Mouse (Mus musculus) liver, embryonic 18 days (tissue): Measurements from ENCODE around the gene Dolpp1. TPM values are rescaled to one million over a fixed set of nuclear protein-coding genes. Genes with fewer than 3 reads are reported as not detected.

Experiments
- polyA plus RNA-seq: library from polyadenylated mRNA; depleted of rRNA; stranded (reverse); fragments of >200 nt; gene quantifications from 2 replicates; pipeline ENCODE4 v1.2.3, GENCODE M21; 2012; rRNA removed

Dolpp1 gene
- 12.5 and 13.9 TPM in 2 replicates for polyA plus RNA-seq

DNA sequence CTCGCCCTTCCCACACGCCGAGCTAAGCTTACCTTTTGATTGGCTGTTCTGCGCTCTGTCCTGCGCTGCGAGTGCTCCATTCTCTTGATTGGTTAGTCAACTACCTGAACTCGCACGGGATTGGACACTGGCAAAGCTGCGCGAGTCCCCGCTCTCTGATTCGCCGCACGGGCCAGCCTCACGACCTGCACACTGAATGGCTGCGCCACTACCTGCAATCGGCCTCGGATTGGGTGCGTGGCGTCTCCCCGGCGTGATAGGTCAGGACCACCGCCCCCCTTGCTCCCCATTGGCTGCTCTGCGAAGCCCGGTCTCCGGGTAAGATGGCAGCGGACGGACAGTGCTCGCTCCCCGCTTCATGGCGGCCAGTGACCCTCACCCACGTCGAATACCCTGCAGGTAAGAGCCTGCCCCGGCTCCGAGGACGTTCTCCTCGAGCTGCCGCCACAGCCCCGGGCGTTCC is at the start of gene Dolpp1:
Dolpp1 (plus strand) TSS at position 141 of the 463 bp plus-strand sequence.

DNA sequence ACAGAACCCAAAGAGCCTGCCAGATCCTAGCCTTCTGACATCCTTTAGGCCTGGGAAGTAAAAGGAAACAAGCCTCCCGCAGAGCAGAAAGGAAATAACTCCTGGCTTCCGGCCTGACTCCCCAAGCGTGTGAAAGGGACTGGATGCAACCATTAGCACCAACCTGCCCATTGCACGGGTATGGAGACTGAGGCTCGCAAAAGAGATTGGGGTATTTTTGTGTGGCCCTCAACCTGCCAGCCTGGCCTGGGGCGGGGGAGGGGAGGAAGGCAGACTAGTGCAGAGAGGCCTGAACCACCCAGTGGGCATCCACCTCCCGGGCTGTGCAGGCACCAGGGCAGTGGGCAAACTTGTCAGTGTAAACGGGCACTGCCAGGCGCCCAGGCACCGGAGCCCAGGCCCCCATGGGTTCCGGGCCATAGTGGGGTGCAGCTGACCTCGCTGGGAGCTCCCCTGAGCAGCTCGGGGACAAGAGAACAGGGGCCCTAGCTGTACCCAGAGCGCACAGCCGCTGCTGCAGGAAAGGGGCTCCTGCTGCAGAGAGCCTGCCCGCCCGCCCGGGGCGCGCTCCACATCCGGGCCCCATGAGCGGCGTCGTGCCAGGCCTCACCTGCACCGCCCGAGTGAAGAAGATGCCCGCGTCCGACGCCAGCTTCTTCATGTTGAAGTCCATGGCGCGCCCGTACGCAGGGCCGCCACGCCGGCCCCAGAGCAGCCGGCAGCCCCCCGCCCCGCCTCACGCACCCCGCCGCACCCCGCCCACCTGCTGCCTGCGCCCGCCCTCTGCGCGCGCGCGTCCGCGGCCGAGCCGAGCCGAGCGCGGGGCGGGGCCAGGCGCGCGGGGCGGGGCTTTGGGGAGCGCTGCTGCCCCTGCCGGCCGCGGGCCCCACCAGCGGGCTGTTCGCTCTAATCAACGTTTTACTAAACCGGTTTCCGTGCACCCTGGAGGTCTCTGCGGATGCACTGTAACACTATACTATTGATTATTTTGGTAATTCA is 33.2 kb upstream of the Dolpp1 start, which contains the start of gene Sh3glb2:
Sh3glb2 (minus strand) TSS at position 805 of the 999 bp plus-strand sequence.

GRCm38 (mm10) chr2:30363773-30364650 is 28.0 kb upstream of the Dolpp1 start, which contains the start of gene Miga2:
Gene Miga2, plus strand, starts transcription at chr2:30364233.

GRCm38 (mm10) chr2:30415157-30415935 is 23.3 kb downstream of the Dolpp1 start, which contains the start of gene Crat:
Gene Crat, minus strand, starts transcription at chr2:30415813.

DNA sequence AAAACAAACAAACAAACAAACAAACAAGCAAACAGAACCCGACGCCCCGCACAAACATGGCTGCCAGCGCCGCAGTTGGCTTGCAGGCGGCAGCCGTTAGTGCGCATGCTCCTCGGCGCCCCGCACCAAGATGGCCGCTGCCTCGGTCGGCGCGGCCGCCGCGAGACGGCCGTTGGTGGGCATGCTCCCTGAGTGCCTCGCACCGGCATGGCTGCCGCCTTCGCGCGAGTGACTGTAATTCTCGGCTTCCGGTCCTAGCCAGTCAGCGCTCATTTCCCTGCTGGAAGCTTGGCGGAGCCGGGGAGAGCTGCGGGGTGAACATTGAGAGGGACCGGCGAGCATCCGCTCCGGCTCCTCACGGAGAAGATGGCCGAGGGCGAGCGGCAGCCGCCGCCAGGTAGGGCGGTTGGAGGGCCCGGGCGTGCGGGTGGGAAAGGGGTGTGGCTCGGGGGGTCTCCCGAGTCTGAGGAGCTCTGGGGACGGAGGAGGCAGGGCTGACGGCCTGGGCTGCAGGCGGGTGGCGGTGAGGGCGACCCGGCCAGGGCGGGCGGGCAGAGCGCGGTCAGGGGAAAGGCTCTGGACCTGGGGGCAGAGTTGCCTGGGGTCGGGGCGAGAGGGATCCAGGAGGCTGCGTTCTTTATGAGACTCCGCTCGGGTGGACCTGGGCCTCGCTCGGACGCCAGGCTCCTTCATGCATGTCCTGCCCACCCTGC is 24.0 kb downstream of the Dolpp1 start, which contains the start of gene Ptpa:
Ptpa (plus strand) TSS at position 104 of the 713 bp plus-strand sequence.

Other genes starting within 250 kb of the Dolpp1 start
- gene Endog, start 220.8 kb upstream of the Dolpp1 start, polyA plus RNA-seq = 32.1 and 36.9 TPM in 2 replicates
- gene Spout1, start 213.8 kb upstream of the Dolpp1 start, polyA plus RNA-seq = 14.3 and 15.6 TPM in 2 replicates
- 57.7 and 63.7 TPM in 2 replicates for gene Kyat1, start 186.4 kb upstream of the Dolpp1 start, polyA plus RNA-seq
- 4.5 and 4.6 TPM in 2 replicates for gene Lrrc8a, start 154.5 kb upstream of the Dolpp1 start, polyA plus RNA-seq
- gene Gm28035, start 151.7 kb upstream of the Dolpp1 start, polyA plus RNA-seq = 2.3 and 2.4 TPM in 2 replicates
- 54.6 and 54.7 TPM in 2 replicates for gene Phyhd1, start 126.1 kb upstream of the Dolpp1 start, polyA plus RNA-seq
- gene Gm28038, start 111.2 kb upstream of the Dolpp1 start, polyA plus RNA-seq = not detected in 2 replicates
- gene Dolk, start 105.9 kb upstream of the Dolpp1 start, polyA plus RNA-seq = 6.3 and 6.7 TPM in 2 replicates
- 8.1 and 9.4 TPM in 2 replicates for gene Nup188, start 105.9 kb upstream of the Dolpp1 start, polyA plus RNA-seq
- gene Sh3glb2, start 32.9 kb upstream of the Dolpp1 start, polyA plus RNA-seq = 18.8 and 21.4 TPM in 2 replicates
- 5.9 and 7.3 TPM in 2 replicates for gene Miga2, start 28.0 kb upstream of the Dolpp1 start, polyA plus RNA-seq
- gene Crat, start 23.6 kb downstream of the Dolpp1 start, polyA plus RNA-seq = 27.3 and 30.7 TPM in 2 replicates
- gene Ptpa, start 23.8 kb downstream of the Dolpp1 start, polyA plus RNA-seq = 44.6 and 49.8 TPM in 2 replicates
- 1.0 and 1.2 TPM in 2 replicates for gene Ier5l, start 82.0 kb downstream of the Dolpp1 start, polyA plus RNA-seq
- 0.06 and 0.18 TPM in 2 replicates for gene Cstad, start 202.8 kb downstream of the Dolpp1 start, polyA plus RNA-seq